Mouse (Mus musculus): Measurements from ENCODE around the gene Tmod4. TPM values are rescaled to one million over a fixed set of nuclear protein-coding genes. Genes with fewer than 3 reads are reported as not detected.
A peak's percentile ranks its signal among the peaks of the same experiment; 100 is the strongest.
"Not testable (repeated sequence)": the region's sequence is repeated elsewhere in the genome, so short reads cannot be mapped to it uniquely, and the experiment has no call there.

The Tmod4 gene
- under 1 TPM in 1 of 2 experiments, not detected in 1; 0.85 TPM for total RNA-seq (2021)
- long read RNA-seq, result 0 reads

DNA sequence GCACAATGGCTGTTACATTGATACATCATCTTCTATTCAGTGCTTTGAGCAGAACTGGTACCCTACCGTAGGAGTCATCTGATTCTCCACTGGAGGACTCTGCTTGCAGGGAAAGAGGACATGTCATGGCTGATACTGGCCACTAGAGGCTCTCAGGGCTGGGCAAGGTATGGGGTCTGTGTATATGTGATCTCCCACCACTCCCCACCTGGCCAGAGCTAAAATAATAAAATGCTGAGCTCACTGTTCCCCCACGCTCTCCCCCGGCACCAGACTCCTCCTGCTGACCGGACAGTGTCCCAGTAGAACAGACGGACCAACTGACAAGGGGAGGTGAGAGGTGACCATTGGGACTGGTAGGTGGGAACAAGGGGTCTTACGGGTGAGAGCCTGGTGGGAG, at the start of gene Tmod4:
Tmod4 (plus strand) TSS at position 231 of the 400 bp plus-strand sequence.
- DNase-seq (ENCODE audit: low spot score in 2 of 2), result no peak

DNA sequence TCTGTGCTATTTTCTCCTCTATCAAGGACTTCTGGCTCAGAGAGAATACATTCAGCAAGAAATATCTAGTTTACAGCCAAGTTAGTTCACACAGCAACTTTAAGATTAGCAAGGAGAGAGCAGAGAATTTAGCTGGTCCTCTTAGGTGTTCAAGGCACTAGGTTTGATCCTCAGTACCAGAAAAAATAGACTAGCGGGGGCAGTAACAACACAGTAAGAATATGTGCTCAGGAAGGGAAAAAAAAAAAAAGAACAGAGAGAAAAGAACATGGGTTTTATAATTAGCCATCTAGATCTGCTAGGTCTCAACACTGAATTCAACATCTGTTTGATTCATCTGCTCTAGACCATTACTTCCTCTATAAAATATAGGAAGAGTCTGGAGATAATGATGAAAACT, 36.2 kb upstream of the Tmod4 start:
- no peak for DNase-seq (ENCODE audit: low spot score in 2 of 2)

DNA sequence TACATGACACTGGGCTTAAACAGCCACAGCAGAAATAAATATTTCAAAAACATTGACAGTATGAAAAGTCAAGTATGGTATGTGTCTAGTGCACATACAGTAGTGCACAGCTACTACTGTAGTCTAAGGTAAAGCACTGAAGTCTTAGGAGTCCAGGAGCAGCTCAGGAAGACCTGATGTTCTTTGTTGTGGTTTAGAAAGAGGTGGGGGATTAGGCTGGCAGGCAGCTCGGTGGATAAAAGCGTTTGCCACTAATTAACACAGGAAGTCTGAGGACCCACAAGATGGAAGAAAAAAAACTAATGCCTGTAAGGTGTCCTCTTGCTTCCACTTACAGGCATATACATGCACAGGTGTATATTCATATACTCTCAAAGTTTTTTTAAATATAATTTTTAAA, 23.4 kb upstream of the Tmod4 start:
- DNase-seq (ENCODE audit: low spot score in 2 of 2), result no peak

DNA sequence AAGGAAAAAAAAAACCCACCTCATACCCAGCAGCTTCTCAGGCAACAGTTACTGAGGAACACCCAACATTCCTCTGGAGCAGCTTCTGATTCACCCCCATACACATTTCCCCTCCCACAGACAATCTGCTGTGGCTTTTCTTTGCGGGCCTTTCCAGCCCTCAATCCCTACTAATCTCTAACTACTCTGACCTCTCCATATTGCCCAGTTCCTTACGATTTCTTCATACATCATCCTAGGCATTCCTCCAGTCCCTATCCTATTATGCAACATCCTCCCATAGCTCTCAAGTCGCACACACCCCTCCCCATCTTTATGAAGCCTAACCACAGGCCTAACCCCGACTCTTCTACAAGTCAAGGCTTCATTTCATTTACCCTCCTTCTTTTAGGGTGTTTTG, 19.2 kb upstream of the Tmod4 start:
- no peak for DNase-seq (ENCODE audit: low spot score in 2 of 2)

DNA sequence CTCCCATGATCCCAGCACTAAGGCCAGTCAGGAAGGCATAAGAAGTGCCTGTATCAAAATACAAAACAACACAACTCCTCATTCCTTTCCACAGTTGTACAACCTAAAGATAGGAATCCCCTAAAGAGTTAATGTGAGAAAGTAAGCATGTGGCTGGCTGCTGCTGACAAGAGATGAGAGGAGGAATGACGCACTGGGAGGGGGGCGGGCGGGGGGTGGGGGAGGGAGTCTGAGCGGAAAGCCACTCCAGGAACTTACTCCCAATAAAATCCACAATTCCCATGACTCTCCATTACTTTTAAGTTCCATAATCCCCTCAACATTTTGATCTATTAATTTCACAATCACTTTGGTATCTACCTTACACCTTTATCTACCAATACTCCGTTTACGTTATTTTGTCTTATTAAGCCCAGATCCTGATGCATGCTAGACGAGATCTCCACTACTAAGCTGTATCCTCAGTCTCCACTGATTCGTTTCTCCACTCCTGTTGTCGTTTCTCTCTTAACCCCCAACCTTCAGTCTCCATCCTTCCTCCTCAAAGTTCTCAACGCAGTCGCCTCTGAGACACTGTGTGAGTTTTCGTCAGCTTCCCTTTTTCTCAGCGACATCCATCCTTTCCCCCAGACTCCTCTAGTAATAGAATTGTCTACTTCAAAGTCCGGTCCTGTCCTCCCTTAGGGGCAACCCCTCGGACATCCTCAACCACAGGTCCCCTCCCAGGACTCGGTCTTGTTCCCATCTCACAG, 18.5 kb upstream of the Tmod4 start:
- DNase-seq (ENCODE audit: low spot score in 2 of 2), result no peak

DNA sequence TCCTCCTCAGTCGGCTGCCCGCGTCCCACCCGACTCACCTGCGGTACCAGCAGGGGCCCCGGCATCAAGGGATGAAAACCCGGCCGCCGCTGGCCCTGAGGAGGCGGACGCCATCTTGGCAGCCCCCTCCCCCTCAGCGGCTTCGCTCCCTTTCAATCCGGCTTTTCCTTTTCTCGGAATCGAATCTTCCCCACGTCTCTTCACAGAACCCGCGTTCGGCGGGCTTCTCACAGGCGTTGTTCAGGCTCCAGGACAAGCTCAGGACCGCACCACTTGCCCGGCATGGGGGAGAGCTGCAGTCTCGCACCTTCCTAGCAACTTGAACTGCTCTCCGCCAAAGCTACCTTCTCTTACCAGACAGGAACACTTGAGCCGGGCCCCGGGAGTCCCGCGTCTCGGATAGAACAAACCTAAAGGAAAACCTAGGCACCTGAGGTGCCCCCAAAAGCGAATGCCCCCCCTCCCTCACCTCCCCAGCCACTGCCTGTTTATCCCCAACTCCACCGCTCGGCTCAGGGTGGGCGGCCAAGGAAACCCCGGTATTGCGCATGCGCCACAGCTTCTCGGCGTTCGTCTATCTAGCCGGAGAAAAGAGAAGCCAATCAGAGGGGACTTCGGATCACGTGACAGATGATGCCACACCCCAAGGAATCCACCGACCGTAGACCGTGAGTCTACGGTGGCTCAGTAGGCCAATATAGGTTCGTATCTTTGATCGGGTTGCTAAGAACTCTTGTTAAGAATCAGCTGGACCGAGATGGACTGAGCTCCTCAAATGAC, 17.7 kb upstream of the Tmod4 start, which contains the start of gene Pip5k1a:
Pip5k1a (minus strand) TSS at position 593 of the 780 bp plus-strand sequence.
- peak; percentile 97 to 98 for DNase-seq (ENCODE audit: low spot score in 2 of 2)

DNA sequence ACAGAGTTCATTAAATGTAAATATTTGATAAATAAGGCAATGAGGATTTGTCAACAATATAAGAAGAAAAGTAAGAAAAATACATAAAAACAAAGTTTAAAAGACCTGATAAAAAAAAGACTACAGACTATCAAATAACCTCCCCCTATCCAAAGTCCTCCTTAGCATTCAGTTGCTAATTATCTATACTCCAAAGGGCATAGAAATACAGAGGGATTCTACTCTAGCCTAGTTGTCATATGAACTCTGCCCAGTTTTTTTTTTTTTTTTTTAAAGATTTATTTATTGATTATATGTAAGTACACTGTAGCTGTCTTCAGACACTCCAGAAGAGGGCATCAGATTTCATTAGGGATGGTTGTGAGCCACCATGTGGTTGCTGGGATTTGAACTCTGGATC, 17.0 kb upstream of the Tmod4 start:
- not testable (repeated sequence) for DNase-seq (ENCODE audit: low spot score in 2 of 2)

DNA sequence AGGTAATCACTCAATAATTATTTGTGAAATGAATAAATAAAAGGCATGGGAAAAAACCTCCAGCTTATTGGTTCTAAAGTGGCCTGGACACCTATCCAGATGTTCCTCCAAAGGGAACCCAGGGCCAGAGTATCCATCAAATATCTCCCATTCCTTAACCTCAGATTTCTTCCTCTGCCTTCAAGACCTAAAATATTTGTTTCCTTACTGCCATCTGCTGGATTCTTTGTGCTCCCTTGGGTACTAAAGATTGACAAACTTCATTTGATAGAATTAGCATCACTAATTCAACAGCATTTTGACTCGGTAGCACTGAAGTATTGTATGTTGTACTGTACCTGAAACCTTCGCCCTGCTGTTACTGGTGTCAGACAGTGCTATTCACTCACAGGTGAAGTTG, 16.4 kb upstream of the Tmod4 start:
- no peak for DNase-seq (ENCODE audit: low spot score in 2 of 2)

DNA sequence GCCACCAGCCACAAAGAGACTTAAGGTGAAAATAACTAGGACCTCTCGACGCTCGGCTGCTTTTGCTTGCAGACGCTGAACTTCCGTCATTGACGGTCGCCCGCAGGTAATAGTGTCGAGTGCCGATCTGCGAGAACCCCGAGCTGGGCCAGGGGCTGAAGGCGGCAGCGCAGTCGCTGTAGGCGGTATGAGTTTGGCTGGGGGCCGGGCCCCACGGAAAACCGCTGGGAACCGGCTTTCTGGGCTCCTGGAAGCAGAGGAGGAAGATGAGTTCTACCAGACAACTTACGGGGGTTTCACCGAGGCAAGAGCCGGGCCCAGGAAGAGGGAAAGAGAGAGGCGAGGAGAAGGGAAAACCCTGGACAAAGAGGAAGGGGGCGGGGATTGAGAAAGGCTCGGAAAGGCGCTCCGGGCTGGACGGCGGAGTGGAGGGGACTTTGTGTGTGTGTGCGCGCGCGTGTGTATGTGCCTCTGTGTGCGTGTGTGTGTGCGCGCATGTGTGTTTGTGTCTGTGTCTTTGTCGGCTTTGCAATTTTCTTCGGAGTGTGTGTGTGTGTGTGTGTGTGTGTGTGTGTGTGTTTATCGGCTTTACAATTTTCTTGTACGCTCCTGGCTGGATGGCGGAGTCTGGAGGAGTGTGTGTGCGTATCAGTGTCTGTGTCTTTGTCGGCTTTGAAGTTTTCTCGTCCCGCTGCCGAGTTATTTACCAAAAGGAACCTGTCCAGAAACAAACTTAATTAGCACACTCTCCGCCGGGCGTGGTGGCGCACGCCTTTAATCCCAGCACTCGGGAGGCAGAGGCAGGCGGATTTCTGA, 13.2 kb upstream of the Tmod4 start, which contains the start of gene Vps72:
Vps72 (plus strand) TSS at position 112 of the 816 bp plus-strand sequence.
- peak; percentile 86 to 92 for DNase-seq (ENCODE audit: low spot score in 2 of 2)

DNA sequence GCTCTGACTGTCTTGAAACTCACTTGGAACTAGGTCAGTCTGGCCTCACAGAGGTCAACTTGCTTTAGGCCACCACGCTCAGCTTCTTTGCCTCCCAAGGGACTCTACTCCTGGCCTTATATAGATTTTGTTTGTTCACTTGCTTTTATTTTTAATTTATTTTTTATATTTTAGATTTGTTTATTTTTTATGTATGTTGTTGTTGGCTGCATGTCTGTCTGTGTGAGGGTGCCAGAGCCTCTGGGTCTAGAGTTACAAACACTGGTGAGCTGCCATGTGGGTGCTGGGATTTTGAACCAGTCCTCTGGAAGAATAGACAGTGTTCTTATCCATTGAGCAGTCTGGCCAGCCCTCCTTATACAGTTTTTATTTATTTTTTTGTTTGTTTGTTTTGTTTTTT, 11.5 kb upstream of the Tmod4 start:
- no peak for DNase-seq (ENCODE audit: low spot score in 2 of 2)

DNA sequence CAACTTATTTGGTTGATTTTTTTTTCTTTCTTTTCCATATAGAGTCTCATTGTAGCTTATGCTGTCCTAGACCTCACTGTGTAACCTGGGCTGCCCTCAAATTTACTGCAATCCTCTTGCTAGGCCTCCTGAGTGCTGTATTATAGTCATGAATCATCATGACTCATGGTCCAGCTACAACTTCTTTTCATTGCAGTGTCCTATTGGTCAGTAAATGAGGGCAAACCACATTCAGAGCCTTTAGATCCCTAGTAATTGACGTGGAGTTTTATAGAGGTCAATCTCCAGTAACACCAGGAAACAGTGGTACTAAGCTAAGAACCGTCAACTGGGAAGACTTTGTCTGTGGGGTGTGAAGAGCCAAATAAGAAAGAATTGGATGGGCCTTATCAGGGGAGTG, 6.5 kb upstream of the Tmod4 start:
- no peak for DNase-seq (ENCODE audit: low spot score in 2 of 2)

DNA sequence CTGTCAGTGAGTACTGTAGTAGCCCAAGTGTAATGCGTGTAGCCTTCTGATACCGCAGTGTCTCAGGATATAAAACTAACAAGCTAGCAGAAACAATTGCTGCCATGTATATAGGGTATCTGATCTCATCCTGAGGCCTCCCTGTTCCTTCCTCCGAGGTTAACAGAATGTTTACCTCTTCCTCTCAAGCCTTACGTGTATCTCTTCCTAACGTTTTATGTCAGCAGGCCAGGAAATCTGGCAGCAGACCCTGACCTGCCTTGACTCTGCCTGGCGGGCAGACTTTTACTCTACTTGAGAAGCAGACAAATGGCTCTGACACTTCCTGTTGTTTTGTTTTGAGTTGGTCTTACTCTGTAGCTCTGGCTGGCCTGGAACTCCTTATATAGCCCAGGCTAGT, 2.7 kb upstream of the Tmod4 start:
- no peak for DNase-seq (ENCODE audit: low spot score in 2 of 2)

DNA sequence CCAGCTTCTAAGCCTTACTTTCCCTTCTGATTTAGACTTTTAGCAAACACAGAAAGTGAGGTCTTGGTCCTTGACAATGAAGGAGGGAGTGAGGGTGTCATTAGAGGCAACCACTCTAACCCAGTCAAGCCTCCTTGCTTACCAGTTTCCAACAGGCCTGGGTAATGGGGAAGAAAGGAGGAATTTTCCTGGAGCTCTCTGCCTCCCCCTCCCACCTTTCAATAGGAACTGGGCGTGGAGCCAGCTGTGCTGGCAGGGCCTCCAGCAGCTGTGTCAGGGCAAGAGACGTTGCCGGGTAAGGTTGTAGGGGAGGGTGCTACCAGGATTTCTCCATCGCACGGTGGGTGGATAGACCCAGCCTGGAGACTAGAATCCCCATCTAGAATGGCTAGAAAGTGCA, 696 bp downstream of the Tmod4 start:
- peak; percentile 61 to 69 for DNase-seq (ENCODE audit: low spot score in 2 of 2)

DNA sequence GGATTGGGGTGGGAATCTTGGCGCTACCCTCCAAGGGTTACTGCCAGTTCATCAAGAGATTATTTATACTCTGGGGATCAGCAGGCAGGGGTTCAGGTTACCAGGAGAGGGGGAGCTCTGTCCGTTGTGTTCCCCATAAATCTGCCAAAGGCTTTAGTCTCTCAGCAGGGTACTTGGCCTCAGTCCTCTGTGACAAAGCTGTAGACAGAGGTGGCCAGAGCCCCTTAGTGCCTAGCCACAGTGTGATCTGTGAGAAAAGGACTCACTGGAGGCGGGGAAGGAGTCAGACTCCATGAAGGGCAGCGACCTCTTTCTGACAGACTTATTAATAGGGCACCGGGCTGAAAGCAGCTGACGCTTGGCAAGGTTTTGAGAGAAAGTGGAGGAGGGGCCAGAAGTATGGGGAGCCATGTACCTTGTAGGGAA, 5.0 kb downstream of the Tmod4 start:
- no peak for DNase-seq (ENCODE audit: low spot score in 2 of 2)

DNA sequence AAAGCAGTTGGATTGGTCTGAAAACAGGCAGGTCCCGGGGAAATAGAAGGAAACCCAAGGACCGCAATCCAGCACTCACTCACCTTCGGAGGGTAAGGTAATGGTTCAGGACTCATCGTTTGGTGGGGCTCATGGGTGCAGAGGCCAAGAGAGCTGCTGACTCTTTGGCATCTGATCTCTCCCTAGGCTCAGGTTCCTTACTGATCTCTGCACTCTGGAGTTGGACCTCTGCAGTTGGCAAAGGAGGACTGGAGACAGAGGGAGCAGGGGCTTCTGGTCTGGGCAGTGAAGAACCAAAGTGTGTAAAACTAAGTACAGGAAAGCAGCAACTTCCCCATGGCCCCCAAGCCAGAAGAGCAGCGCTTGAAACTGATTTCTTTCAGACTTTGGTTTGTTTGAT, 5.8 kb downstream of the Tmod4 start:
- DNase-seq (ENCODE audit: low spot score in 2 of 2), result no peak

DNA sequence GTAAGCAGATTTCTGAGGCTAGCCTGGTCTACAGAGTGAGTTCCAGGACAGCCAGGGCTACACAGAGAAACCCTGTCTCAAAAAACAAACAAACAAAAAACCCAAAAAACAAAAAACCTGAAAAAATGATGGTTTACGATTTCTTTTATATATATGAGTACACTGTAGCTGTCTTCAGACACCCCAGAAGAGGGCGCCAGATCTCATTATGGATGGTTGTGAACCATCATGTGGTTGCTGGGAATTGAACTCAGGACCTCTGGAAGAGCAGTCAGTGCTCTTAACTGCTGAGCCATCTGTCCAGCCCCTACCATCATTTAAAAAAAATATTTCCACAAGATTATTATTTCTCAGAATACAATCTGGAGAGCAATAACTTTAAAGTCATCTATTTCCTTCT, 8.1 kb downstream of the Tmod4 start:
- DNase-seq (ENCODE audit: low spot score in 2 of 2), result not testable (repeated sequence)

DNA sequence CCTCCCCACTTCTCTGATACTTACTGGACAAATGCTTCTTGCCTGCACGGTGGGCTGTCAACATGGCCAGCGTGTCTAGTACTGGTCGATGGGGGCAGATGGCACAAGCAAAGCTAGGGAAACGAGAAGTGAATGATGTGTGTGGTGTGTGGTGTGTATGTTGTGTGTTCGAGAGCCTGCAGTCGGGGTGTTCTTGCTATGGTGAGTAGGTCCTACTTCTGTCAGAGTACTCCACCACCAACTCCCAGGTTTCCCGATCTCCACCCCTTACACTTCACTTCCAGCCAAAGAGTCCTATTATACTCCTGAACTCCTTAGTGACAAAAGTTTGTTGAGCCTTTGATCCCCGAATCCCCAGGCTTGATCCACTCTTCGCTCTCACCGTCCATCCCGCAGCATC, 8.9 kb downstream of the Tmod4 start:
- DNase-seq (ENCODE audit: low spot score in 2 of 2), result no peak

DNA sequence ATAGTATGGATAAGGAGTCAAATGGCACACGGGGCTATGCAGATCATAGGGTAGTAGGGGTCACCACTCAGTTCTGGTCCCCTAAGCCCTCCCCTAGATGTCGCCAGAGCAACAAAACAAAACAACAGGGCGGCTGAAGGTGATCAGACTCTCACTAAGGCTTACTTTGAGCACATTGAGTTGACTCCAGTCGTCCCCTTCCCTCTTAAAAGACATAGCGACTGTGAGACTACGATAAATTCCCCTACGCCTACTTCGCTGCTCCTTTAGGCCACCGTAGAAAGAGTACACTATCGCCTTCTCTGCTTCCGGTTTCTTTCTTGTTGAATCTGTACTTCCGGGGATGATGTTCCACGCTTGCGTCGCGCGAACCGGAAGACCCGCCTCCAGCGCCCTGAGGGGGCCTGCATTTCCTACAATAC, 9.4 kb downstream of the Tmod4 start, which contains the start of the genes Scnm1 and Lysmd1:
Scnm1 (minus strand) TSS at position 332 of the 422 bp plus-strand sequence.
Lysmd1 (plus strand) TSS at position 409 of the 422 bp plus-strand sequence.
- DNase-seq (ENCODE audit: low spot score in 2 of 2), result peak; percentile 79 to 84

DNA sequence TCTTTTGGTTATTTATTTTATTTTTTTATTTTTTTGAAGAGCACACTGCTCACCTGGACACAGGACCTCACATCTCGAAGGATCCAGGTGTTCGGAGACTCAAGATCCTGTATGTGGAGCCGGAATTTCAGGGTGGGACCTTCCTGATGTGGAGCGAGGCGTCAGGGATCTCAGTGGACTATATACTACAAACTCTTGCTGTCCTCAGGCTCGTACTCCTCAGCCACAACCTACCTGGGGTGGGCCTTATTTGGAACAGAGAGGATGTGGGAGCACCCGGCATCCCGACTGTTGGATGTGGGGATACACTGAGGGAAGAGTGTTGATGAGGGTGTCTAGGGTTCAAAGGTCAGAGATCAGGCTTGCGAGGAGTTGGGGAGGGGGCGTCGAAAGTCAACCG, 9.9 kb downstream of the Tmod4 start:
- DNase-seq (ENCODE audit: low spot score in 2 of 2), result not testable (repeated sequence)

DNA sequence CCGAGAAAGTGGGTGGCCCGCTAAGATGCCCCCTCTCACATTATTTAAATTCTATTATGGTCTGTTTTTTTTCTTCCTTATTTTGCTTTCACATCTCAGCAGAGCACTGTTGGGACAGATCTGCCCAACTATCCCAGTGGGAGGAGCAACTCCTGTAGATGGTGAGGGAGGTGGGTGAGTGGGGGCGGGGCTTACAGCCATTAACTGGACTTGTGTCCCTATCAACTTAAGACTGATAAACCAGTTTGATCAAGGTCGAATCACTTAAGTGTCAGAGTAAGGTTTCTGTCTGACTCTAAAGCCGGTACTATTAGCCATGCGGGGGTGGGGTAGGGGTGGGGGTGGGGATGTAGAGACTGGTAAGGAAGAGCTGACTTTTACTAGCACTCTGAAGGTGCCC, 10.7 kb downstream of the Tmod4 start:
- DNase-seq (ENCODE audit: low spot score in 2 of 2), result peak in 1 of 2 experiments; percentile 44

DNA sequence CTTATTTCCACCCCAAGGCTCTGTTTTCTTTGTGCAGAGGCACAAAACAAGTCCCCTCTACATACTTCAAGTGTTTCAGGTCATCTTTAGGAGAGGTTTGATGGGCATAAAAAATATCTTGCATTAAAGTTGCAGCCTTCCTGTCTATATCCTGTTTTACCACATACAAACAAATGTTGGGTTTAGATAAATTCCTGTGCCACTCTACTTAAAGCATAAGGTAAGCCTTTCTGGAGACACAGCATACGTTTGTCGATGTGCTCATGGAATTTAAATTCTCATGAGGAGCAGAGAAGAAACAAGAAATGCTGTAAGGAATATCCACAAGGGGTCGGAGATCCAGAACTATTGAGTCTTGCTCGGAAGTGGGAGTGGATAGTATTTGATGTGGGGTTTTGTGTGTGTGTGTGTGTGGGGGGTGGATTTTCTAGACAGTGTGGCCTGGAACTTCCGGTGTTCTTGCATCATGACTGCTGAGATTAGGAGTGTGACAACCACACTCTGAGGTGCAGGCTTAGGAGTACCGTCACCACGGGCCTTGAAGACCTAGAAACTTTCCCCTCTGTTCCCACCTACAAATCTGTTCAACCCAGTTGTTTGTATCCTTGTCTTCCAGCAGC, 11.3 kb downstream of the Tmod4 start:
- DNase-seq (ENCODE audit: low spot score in 2 of 2), result no peak
